Mouse (Mus musculus) hindbrain, embryonic 10.5 days (tissue): ENCODE results near the gene Grik4. TPM values are rescaled to one million over a fixed set of nuclear protein-coding genes. Genes with fewer than 3 reads are reported as not detected.

Source experiments
- DNase-seq: peaks from one replicate; pipeline ENCODE4 v3.0.0-alpha.2; 2017; ENCODE audit warnings: low spot score
- H3K27ac ChIP-seq: fragments of 300-500 bp; sonication (generic); 2 replicates; pipeline ENCODE4 v1.5.1; 2016; ENCODE audit warnings: mild to moderate bottlenecking, moderate library complexity
- H3K27me3 ChIP-seq: fragments of 300-500 bp; sonication (generic); 2 replicates; pipeline ENCODE4 v1.6.1; 2016; ENCODE audit warnings: mild to moderate bottlenecking; ENCODE audit not compliant: poor library complexity, insufficient read depth, severe bottlenecking
- H3K36me3 ChIP-seq: fragments of 300-500 bp; sonication (generic); 2 replicates; pipeline ENCODE4 v1.6.1; 2016; ENCODE audit warnings: mild to moderate bottlenecking, moderate library complexity
- H3K4me1 ChIP-seq: fragments of 300-500 bp; sonication (generic); replicated peaks from 2 replicates; pipeline ENCODE4 v1.6.1; 2016; ENCODE audit warnings: mild to moderate bottlenecking
- H3K4me3 ChIP-seq: fragments of 300-500 bp; sonication (generic); 2 replicates; pipeline ENCODE4 v1.5.1; 2016; ENCODE audit warnings: mild to moderate bottlenecking, moderate library complexity
- H3K9me3 ChIP-seq: fragments of 300-500 bp; sonication (generic); 2 replicates; pipeline ENCODE4 v1.6.1; 2016; ENCODE audit warnings: mild to moderate bottlenecking, moderate library complexity
- WGBS: fragments of 180-500 bp; shearing (Covaris S2); methylation state at CpG from one replicate; pipeline ENCODE4 v1.1.7; 2016; 5-methylcytosine and 5-hydroxymethylcytosine counted together
- polyA plus RNA-seq: library from polyadenylated mRNA; unstranded; fragments of >200 nt; fragmentation: Nextera tagmentation; extraction: Ambion mirVana; gene quantifications from 2 replicates; pipeline ENCODE4 v1.2.1, GENCODE M21; 2016

Grik4 gene
- polyA plus RNA-seq, 1 experiment from 2014 or later: 2.9 TPM

DNA sequence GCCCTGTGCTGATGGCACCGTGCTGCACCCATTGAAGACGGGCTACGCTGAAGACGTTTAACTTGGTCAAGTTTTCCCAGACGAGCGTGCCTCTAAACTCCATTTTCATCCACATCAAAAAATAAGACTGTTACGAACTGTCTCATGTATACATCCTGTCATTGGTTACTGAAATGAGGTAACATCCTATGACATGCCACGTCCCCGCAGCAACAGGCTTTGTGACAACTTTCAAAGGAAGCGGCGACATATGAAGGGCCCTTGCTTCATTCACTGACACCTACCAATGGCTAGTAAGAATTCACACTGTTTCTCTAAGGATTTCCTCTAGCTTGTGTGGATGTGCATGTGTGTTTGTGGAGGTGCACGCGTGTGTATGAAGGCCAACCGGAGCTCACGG, 475.0 kb downstream of the Grik4 start:
- H3K27ac ChIP-seq: no peak overlapping the region
- no peak overlapping the region for H3K4me3 ChIP-seq
- WGBS: 94% methylated on average over 15 of the region's 15 CpGs

DNA sequence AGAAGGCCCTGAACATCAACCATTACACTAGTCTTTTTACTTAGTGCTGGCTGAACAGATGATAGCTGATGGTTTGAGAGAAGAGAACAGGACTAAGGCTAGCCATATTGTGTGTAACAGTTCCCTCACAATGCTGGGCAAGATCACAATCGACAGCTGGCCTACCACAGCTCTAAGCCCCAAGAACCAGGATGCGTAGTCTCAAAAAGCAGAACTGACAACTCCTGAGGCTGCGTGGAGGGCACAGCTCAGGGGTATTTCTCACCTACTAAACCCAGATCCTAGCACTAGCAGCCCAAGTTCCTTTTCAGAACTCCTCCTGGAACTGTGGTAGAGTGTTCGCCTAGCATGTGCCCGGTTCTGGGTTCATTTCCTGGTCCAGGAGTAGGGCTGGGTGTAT, 475.9 kb downstream of the Grik4 start:
- Histone ChIP-seq H3K9me3 (no peaks in the 10 kb centered on the region), H3K4me3 (no peak overlapping the region), H3K27me3 (no peaks in the 10 kb centered on the region), H3K4me1 (peaks cover 22% of the 10 kb centered on the region), H3K36me3 (peaks cover 10% of the 10 kb centered on the region), H3K27ac (no peak overlapping the region)
- 94% methylated on average over 5 of the region's 5 CpGs for WGBS
- no peak for DNase-seq

More for the DNA sequence above, 475.0 kb downstream of the Grik4 start:
- Histone ChIP-seq H3K36me3 (peaks cover 10% of the 10 kb centered on the region), H3K27me3 (no peaks in the 10 kb centered on the region), H3K9me3 (no peaks in the 10 kb centered on the region), H3K4me1 (peaks cover 16% of the 10 kb centered on the region)
- no peak for DNase-seq

Other genes starting within 250 kb of the Grik4 start
- 7.9 and 8.2 TPM in 2 replicates for gene Arhgef12, start 162.7 kb upstream of the Grik4 start, polyA plus RNA-seq
- 13.0 and 13.7 TPM in 2 replicates for gene Tmem136, start 172.1 kb upstream of the Grik4 start, polyA plus RNA-seq